Mouse (Mus musculus): Measurements from ENCODE around the gene Gstt3. TPM values are rescaled to one million over a fixed set of nuclear protein-coding genes. Genes with fewer than 3 reads are reported as not detected.
"Not testable (repeated sequence)": the region's sequence is repeated elsewhere in the genome, so short reads cannot be mapped to it uniquely, and the experiment has no call there.

Gstt3 gene
- total RNA-seq, 2 experiments from 2014 or later = 0.91 to 2.0 TPM

DNA sequence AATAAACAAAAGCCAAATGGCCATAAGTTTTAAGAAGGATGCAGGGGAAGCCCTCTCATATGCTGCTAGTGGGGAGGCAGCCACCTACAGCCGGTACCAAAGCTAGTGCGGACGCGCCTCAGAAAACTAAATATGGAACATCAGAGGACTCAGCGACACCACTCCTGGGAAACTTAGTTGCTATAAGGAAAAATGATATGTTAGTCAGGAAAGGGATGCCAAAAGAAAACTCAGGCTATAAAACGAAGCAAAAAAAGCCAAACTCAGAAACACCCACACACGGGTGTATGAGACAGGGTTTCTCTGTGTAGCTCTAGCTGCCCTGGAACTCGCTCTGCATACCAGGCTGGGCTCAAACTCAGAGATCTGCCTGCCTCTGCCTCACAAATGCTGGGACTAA lies 7.1 kb upstream of the Gstt3 start:
- DNase-seq (ENCODE audit: low spot score in 2 of 2) = no peak
- intact Hi-C loops (cut with DNase I) = no loop called here

DNA sequence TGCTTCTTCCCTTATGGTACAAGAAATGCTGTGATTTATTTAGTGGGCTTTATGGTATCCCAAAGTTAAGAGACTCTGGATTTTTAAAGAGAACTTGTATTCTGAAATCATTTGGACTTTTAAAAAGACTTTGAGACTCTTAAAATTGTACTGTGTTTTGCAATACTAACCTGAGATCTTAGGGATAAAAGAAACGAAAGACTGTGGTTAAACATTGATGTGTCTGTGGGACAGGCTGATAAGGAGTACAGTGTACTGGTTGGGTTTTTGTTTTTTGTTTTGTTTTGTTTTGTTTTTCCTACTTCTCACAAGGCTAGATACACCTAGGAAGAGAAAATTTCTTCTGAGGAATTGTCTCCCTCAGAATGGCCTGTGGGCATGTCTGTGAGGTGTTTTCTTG lies 4.2 kb upstream of the Gstt3 start:
- DNase-seq (ENCODE audit: low spot score in 2 of 2) = no peak
- intact Hi-C loops (cut with DNase I) = no loop called here

DNA sequence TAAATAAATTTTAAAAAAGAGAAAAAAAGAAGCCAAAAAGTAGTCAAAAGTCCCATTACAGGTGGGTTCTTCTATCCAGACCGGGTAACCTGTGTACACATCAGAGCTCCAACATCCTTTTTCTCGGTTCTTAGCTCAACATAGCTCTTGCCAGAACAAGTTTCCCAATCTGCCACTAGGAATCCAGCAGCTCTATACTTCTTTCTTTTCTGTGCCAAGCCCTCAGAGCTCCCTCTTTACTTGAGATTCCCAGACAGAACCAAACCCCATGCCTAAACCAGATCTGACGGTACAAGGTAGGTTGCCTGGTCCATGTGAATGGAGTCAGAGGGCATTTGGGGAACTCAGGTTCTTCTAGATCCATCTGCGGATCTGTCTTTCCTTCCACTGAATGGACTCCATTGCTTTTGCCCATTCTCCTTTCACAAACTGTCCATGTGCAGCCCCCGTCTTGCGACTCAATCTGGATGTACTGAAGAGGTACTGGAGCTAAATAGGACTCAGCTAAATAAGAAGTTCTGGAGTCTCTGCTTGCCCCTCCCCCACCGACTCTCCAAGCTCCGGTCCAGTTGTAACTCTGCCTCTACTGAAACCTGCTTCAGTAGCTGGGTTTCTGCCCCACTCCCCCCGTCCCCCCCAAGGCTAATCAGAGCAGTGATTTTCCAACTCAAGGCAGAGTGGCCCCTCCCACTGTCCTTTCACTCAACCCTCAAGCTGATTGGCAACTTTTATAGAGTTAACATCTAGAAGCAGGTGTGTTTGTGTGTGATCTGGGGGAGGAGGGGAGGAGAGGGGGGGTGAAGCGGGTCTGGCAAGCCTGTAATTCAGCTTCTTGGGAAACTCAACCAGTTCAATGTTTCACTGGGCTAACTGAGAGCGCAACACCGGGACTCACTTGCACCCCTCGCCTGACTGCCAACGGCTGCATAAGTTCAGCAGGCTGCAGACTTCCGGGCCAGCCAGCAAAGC lies 1.7 kb downstream of the Gstt3 start:
- no peak for DNase-seq (ENCODE audit: low spot score in 2 of 2)
- intact Hi-C loops (cut with DNase I) = no loop called here

DNA sequence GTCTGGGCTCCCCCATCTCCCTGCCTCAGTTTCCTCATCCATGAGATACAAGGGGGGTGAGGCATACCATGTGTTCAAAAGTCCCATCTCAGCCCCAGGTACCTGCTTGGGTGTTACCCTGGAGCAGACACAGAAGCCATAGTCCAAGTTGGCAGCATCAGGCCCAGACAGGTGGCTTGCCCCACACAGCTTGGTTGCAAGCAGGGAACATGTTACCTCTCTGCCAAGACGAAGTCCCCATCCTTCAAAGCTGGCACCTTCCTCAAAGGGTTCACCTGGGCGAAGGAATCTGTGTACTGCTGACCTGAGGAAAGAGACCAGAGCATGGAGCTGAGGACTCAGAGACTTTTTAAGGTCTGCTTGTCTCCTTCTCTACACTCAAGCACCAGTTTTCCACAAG lies 3.3 kb downstream of the Gstt3 start:
- intact Hi-C loops (cut with DNase I) = no loop called here
- no peak for DNase-seq (ENCODE audit: low spot score in 2 of 2)

DNA sequence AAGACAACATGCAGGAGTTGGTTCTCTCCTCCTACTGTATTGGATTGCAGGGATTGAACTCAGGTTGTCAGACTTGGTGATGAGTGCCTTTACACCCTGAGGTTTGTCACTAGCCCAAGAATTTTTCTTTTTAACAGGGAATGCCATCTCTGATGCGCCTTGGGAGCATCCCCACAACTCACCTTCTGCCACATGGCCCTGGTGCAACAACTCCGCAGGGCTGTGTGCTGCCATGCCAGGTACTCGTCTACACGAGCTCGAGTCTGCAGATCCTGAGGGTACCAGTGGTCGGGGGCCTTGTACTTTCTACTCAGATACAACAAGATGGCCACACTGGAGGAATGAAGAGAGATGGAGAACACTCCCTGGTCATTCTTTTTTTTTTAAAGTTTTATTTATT lies 4.7 kb downstream of the Gstt3 start:
- intact Hi-C loops (cut with DNase I) = no loop called here
- no peak for DNase-seq (ENCODE audit: low spot score in 2 of 2)

DNA sequence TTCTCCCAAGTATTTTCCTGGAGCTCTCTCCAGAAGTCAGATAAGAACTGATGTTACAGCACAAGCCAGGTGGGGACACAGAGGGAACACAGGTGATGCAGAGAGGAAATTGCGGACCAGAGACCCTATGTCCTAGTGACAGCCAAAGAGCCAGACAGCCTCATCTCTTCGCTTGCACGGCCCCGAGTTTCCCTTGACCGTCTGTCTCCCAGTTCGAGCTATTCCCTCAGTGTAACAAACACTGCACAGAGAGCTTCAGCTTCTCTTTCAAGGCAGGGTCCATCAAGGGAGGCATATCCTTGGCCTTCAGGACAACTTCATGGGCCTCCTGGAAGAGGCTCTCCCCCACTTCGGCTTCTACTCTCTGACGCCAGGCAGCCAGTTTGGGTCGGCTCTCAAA lies 6.6 kb downstream of the Gstt3 start:
- intact Hi-C loops (cut with DNase I) = no loop called here
- no peak for DNase-seq (ENCODE audit: low spot score in 2 of 2)

DNA sequence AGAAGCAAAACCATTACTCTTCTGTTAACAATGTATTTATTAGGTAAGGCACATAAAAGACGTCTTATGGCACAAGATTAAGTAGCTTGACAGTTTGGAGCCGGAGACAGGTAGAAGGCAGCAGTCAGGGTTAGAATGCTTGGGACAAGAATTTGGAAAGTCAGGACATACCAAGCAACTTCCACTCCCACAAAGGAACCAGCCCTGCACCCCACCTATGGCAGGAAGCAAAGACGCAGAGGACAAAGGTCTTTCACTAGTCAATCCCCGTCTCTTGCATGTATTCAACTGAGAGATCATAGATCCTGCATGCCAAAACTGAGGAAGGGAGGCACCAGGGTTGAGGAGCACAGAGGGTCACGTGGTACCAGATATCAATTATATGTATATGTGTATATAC lies 7.1 kb downstream of the Gstt3 start:
- no peak for DNase-seq (ENCODE audit: low spot score in 2 of 2)
- intact Hi-C loops (cut with DNase I) = no loop called here

DNA sequence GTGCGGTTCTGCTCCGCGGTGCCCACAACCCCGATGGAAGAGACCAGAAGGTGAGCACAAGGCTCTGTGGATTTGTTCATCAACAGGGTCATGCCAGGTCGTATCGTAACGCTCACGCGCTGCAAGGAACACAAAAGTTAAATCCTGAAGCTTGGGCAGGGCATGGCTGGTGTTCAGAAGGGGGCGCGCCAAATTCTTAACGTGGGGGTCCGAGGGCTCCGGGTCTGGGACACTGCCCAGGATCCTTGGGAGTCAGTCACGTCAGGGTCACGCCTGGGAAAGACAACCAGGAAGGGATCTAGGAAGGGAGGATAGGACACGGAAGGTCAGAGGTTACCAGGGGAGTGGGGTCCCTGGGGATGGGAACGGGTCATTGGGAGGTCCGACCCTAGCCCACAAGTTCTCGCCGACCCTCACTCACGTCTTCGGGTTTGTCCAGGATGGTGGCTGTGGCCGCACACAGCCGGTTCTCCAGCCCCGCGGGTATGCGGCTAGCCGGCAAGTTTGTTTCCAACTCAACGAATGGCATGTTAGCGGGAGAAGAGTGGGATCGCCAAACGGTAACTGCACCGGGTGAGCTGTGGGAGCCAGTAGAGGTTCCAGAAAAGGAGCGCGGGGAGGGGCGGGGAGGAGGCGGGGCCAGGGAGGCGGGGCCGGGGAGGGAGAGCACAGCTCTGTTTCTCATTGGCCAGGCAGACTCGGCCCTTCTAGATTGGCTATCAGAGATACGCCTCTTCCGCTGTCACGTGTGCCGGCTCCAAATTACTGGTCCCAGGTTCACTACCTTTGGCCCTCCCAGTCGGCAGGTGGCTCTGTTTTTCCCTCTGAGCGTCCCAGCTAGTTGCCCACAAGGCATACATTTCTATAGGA lies 8.2 kb downstream of the Gstt3 start, which contains the start of gene Ddt:
Ddt (minus strand) TSS at position 620 of the 870 bp plus-strand sequence.
- intact Hi-C loops (cut with DNase I) = no loop called here

DNA sequence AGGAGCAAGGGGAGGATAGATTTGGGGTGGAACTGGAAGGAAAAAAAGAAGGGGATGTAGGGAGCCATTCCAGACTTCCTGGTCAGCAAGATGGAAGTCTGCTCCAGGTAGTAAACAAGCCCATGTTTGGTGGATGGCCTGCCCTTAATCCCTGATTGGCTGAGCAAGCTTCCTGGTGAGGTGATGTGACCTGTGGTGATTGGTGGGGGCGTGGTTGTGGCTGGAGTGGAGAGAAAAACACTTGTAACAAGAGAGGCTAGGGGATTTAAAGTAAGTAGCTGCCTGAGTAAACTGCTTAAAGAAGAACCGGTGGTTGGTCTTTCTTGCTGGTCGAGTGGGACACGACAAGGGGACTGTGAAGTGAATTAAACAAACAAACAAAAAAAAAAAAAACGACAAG lies 13.5 kb downstream of the Gstt3 start:
- DNase-seq (ENCODE audit: low spot score in 2 of 2); intact Hi-C loops (cut with DNase I): not testable (repeated sequence)

More for the DNA sequence above, 8.2 kb downstream of the Gstt3 start, which contains the start of gene Ddt:
- DNase-seq (ENCODE audit: low spot score in 2 of 2) = peak; percentile 80 to 81

DNA sequence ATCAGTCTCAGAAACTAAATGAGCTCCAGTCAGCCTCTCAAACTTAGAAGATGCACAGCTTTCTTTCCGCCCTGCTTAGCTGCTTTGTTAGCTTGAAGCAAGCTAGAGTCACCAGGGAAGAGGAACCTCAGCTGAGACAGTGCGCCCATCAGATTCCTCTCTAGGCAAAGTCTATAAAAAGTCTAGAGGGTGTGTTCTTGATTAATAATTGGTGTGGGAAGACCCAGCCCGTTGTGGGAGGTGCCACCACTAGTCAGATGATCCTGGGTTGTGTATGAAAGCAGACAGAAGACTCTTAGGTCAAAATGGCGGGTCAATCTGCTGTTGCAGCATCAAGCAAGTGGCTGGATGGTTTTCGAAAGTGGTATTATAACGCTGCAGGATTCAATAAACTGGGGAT lies 14.4 kb downstream of the Gstt3 start:
- intact Hi-C loops (cut with DNase I) = no loop called here
- DNase-seq (ENCODE audit: low spot score in 2 of 2) = no peak

DNA sequence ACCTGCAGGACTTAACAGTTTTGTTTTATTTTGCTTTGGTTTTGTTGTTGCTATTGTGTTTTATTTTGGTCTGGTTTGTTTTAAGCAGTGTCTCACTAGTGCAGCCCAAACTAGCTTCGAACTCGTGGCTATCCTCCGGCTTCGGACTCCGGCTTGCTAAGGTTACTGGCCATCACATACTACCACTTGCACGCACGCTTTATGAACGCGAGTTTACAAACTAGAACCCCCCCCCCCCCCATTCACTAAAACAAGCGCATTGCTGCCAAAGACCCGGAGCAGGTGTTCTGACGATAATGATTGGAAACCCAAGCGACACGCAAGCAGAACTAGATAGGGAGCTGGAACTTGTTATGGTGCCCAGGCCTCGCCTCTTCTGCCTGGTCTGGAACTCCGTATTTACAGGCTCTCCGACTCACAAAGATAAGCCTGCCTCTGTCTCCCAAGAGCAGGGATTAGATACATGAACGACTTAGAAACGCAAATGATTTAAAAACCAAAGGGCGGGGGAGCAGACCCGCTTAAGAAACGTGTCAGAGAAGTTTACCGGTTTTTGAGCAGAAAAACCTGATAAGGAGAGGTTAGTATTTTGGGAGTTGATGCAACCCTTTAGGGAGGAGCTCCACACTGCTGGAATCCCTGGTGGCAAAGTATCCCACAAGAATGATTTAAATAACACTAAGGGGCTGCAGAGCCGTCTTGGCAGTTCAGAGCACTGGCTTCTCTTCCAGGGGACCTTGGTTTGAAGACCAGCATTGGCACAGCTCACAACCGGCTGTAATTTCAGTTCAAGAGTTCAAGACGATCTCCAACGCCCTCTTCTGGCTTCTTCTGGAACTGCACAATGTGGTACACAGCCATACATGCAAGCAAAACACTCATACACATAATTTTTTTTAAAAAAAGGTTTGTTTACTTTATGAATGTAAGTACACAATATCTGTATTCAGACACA lies 16.4 kb downstream of the Gstt3 start:
- intact Hi-C loops (cut with DNase I) = loop anchor here (2.0 to 5.0 kb wide), 2 partner anchors 72 to 88 kb away; partner anchors contain the start of gene Gstt2
- peak in 1 of 2 experiments; percentile 47 for DNase-seq (ENCODE audit: low spot score in 2 of 2)

DNA sequence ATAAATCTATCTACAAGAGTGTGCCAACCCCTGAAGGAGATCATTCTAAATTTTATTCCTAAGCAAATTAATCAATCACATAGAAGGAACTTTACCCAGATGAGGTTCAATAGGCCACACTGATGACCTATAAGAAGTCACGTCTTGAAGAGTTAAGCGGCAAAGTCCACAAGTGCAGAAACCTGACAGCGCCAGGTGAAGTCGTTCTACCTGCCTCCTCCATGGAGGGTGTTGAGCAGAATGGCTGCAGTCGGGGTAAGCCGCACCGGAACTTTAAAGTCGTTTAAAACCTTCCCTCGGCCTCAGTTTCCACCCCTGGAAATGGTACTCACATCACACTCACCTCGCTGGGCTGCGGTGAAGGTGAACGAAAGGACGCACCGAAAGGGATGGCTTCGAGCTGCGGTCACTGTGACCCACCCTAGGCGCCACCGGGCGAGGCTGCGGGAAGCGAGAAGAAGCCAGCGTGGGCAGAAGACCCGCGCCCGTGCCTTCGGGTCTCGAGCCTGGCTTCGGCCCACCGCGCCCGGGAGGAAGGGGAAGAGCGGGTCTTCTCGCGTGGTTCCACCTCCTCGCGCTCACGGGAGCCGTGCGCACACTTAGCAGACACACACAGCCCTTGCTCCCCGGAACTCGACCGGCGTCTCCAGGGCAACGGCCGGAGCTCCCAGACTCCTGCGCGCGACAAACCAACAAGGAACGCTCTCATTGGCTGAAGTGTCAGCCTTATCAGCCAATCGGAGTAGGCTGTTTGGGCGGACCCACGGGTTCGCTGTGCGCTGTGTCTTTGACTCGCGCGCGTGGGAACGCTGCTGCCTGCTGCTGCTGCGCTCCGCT lies 17.3 kb downstream of the Gstt3 start, which contains the start of gene Cabin1:
Cabin1 (minus strand) TSS at position 660 of the 837 bp plus-strand sequence.
- DNase-seq (ENCODE audit: low spot score in 2 of 2) = peak; percentile 95 to 98
- intact Hi-C loops (cut with DNase I) = loop anchor here (2.0 to 5.0 kb wide), 2 partner anchors 73 to 88 kb away; partner anchors contain the start of gene Gstt2

DNA sequence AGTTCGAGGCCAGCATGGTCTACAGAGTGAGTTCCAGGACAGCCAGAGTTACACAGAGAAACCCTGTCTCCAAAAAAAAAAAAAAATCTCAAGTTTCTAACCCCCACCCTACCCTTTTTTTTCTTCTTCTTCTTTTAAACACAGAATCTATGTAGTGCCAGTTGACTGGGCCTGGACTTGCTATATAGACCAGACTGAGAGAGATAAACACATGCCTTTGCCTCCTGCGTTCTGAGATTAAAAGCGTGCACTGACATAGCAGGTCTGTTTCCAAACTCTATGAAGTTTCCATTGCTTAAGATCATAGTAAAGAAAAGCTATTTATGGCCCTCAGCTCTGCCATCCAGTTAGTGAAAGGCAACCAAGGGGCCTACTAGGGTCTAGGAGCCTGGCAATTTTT lies 18.8 kb downstream of the Gstt3 start:
- no peak for DNase-seq (ENCODE audit: low spot score in 2 of 2)
- intact Hi-C loops (cut with DNase I) = loop anchor here (5.0 kb wide), 1 partner anchor 90 kb away; no protein-coding TSS in a partner anchor

DNA sequence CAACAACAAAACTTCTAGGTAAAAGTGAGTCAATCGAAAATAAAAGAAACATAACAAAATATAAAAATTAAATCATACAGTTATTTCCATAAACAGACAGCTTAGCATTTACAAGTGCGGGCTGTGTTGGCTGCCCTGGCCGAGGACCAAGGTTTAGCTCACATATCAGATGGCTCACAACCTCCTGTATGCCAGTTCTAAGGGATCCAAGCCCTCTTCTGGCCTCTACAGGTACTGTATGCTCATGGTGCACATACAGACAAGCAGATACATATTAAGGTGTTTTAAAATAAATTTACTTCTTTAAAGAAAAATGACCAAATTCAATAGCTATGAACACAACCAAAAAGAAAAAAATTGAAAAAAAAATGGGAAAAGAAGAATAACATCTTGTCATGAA lies 20.9 kb downstream of the Gstt3 start:
- intact Hi-C loops (cut with DNase I) = loop anchor here (5.0 kb wide), 1 partner anchor 92 kb away; no protein-coding TSS in a partner anchor
- DNase-seq (ENCODE audit: low spot score in 2 of 2) = no peak

DNA sequence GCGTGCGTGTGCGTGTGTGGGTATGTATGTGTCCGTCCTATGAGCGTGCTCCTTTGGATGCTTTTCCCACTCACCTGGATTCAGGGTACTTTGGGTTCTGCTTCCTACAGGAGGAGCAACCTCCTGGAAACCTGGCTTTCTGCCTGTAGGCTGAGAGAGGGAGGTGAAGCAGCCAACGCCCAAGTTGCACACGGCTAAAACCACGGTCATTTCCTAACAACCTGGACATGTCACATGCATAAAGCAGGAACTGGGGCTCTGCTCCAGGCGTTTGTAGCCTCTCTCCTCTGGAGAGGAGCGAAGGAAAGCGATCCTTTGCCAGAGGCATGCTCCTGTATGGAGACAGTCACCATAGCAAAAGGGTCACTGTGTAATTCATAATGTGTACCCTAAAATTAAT lies 24.5 kb downstream of the Gstt3 start:
- DNase-seq (ENCODE audit: low spot score in 2 of 2) = no peak
- intact Hi-C loops (cut with DNase I) = no loop called here

DNA sequence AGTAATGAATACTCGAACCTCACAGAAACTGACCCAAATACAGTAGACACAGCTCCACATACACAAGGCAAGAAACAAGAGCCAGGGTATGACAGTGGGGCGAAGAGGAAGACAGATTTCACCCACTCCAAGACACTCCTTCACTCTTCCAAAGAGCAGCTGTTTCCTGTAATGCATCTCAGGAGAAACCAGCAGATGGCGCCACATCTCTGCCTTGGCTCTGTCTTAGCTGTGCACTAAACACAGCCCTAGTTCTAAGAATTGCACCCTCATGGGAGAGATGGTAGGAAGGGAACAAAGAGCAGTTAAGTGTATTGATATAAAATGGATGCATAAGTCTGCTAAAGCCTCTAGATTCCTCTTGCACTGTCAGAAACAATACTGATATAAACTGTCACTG lies 37.2 kb downstream of the Gstt3 start:
- intact Hi-C loops (cut with DNase I) = loop anchor here (1.0 to 5.0 kb wide), 3 partner anchors 88 to 207 kb away; no protein-coding TSS in a partner anchor

DNA sequence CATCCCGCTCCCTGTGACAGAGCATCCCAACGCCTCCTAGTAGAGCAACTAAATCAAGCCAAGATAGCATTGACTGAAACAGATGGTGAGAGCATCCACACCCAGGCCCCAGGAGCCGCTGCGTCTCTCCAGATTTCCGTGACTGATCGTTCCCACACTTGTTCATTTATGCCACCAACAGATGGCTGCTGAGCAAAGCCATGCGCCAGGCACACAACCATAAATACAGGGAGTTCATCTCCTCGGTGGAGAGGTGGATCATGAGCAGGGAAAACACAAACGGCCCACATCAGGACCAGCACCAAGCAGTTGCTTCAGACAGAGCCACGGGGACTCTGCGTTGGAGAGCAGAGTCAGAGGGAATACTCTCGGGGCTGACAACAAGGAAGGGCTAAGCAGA lies 37.8 kb downstream of the Gstt3 start:
- intact Hi-C loops (cut with DNase I) = loop anchor here (5.0 kb wide), 1 partner anchor 89 kb away; no protein-coding TSS in a partner anchor

More for the DNA sequence above, 37.2 kb downstream of the Gstt3 start:
- peak; percentile 81 to 86 for DNase-seq (ENCODE audit: low spot score in 2 of 2)

DNA sequence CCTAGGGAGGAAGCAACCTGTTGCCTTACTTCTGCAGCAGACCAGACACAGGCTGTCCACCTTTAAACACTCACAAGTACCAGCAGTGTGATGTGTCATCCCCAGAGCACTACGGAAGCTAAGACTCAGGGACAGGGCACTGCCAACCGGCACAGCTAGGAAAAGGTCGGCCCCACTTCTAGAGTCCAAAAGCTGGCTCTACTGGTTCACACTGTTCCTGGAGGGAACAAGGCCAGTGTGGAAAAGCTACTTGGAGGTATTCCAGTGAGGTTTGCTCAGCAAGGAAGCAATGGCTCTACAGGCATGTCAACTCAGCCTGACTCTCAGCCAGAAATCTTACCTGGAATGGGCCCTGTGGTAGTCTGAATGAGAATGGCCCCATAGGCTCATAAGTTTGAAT lies 40.3 kb downstream of the Gstt3 start:
- no peak for DNase-seq (ENCODE audit: low spot score in 2 of 2)
- intact Hi-C loops (cut with DNase I) = loop anchor here (5.0 kb wide), 1 partner anchor 91 kb away; no protein-coding TSS in a partner anchor

More for the DNA sequence above, 37.8 kb downstream of the Gstt3 start:
- peak; percentile 70 to 80 for DNase-seq (ENCODE audit: low spot score in 2 of 2)

Data from left cerebral cortex, postnatal 36 days (tissue).